Mouse (Mus musculus): ENCODE data around the gene 1700023F06Rik.

DNA sequence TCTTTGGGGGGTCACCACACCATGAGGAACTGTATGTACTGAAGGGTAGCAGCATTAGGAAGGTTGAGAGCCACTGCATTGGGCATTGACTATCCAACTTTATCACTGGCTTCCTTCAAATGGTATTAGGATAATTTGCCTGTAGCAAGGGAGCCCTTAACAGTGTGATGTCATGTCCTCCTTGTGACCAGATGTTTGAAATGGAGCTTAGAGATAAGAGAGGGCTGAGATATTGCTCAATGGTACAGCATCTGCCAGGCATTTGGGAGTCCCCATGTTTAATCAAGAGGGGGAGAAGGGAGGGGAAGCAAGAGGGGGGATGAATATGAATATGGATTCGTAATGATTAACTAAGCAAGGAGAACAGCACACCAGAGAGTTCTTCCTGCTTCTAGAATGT is 7.0 kb upstream of the 1700023F06Rik start:
- TF ChIP-seq CTCF (IDR thresholded peaks at IDR 0.05; ENCODE audit: low read depth, low read length) (no peak), EP300 (IDR thresholded peaks at IDR 0.05; ENCODE audit: insufficient read depth, low read depth, low read length) (no peak), POLR2A (IDR thresholded peaks at IDR 0.05; ENCODE audit: insufficient read depth, low read length) (no peak)

All from ES-Bruce4 (cell line).